Mouse (Mus musculus): ENCODE measurements at regions not wholly inside any gene's neighbourhood (a gene's known extent, or its start where the extent isn't known, plus 50 kb on each side); places are given as distances from the start of the nearest gene placed in this dataset.
A peak's percentile ranks its signal among the peaks of the same experiment; 100 is the strongest.

GRCm38 (mm10) chr10:118501571-118501970, 60.7 kb downstream of the Ifng start:
- no peak for DNase-seq

- DNase-seq = no peak
These were observed 64.0 kb downstream of the Ifng start for GRCm38 (mm10) chr10:118504811-118505210.

GRCm38 (mm10) chr10:118506154-118506553, 65.3 kb downstream of the Ifng start:
- DNase-seq = no peak

- no peak for DNase-seq
These were observed 66.8 kb downstream of the Ifng start for GRCm38 (mm10) chr10:118507630-118508029.

- DNase-seq = no peak
These were observed 76.0 kb downstream of the Ifng start for GRCm38 (mm10) chr10:118516839-118517238.

GRCm38 (mm10) chr10:118517995-118518394, 77.1 kb downstream of the Ifng start:
- no peak for DNase-seq

GRCm38 (mm10) chr10:118545966-118546365, 105.1 kb downstream of the Ifng start:
- DNase-seq = no peak

GRCm38 (mm10) chr10:118550201-118550600, 109.4 kb downstream of the Ifng start:
- no peak for DNase-seq

GRCm38 (mm10) chr10:118558848-118559247, 118.0 kb downstream of the Ifng start:
- DNase-seq = no peak

GRCm38 (mm10) chr10:118564041-118564440, 123.2 kb downstream of the Ifng start:
- DNase-seq = no peak

- no peak for DNase-seq
These were observed 123.9 kb downstream of the Ifng start for GRCm38 (mm10) chr10:118564528-118565268.

GRCm38 (mm10) chr10:118568617-118569016, 127.8 kb downstream of the Ifng start:
- no peak for DNase-seq

- DNase-seq = no peak
These were observed 128.6 kb downstream of the Ifng start for GRCm38 (mm10) chr10:118569424-118569823.

- no peak for DNase-seq
These were observed 132.4 kb downstream of the Ifng start for GRCm38 (mm10) chr10:118573247-118573646.

- no peak for DNase-seq
These were observed 134.7 kb downstream of the Ifng start for GRCm38 (mm10) chr10:118575570-118575969.

GRCm38 (mm10) chr10:118581376-118581775, 140.5 kb downstream of the Ifng start:
- no peak for DNase-seq

GRCm38 (mm10) chr10:118585821-118586220, 145.0 kb downstream of the Ifng start:
- DNase-seq = no peak

- no peak for DNase-seq
These were observed 147.4 kb downstream of the Ifng start for GRCm38 (mm10) chr10:118588198-118588597.

GRCm38 (mm10) chr10:118592648-118593368, 152.0 kb downstream of the Ifng start:
- DNase-seq = peak; percentile 51

- DNase-seq = no peak
These were observed 155.4 kb downstream of the Ifng start for GRCm38 (mm10) chr10:118596206-118596605.

GRCm38 (mm10) chr10:118598497-118598896, 157.7 kb downstream of the Ifng start:
- DNase-seq = no peak

- no peak for DNase-seq
These were observed 158.4 kb downstream of the Ifng start for GRCm38 (mm10) chr10:118599197-118599596.

- no peak for DNase-seq
These were observed 158.8 kb downstream of the Ifng start for GRCm38 (mm10) chr10:118599610-118600009.

- no peak for DNase-seq
These were observed 162.1 kb downstream of the Ifng start for GRCm38 (mm10) chr10:118602922-118603321.
